Mouse (Mus musculus) left cerebral cortex, adult 11 months (tissue): Measurements from ENCODE around the gene Xpnpep3.

Experiments used
- DNase-seq: peaks from one replicate; pipeline ENCODE4 v3.0.0; 2022; ENCODE audit warnings: low spot score

Xpnpep3 gene

GRCm38 (mm10) chr15:81399638-81400315, at the start of gene Xpnpep3, which contains the start of gene St13:
Gene Xpnpep3 (plus strand): TSS chr15:81400138.
Gene St13 (minus strand): TSS chr15:81400077.
- DNase-seq, result peak; percentile 93

- no peak for DNase-seq
Observed at GRCm38 (mm10) chr15:81350401-81350800, 49.5 kb upstream of the Xpnpep3 start.

GRCm38 (mm10) chr15:81352638-81353037, 47.3 kb upstream of the Xpnpep3 start:
- no peak for DNase-seq

- no peak for DNase-seq
Observed at GRCm38 (mm10) chr15:81355146-81355761, 44.7 kb upstream of the Xpnpep3 start.

GRCm38 (mm10) chr15:81356946-81357345, 43.0 kb upstream of the Xpnpep3 start:
- no peak for DNase-seq

- DNase-seq, result no peak
Observed at GRCm38 (mm10) chr15:81358943-81359342, 41.0 kb upstream of the Xpnpep3 start.

- DNase-seq, result no peak
Observed at GRCm38 (mm10) chr15:81359421-81359820, 40.5 kb upstream of the Xpnpep3 start.

GRCm38 (mm10) chr15:81360345-81361021, 39.5 kb upstream of the Xpnpep3 start, which contains the start of gene Slc25a17:
Gene Slc25a17 (minus strand): TSS chr15:81360812.
- peak; percentile 87 for DNase-seq

- no peak for DNase-seq
Observed at GRCm38 (mm10) chr15:81361022-81361404, 38.9 kb upstream of the Xpnpep3 start.

GRCm38 (mm10) chr15:81361417-81362015, 38.4 kb upstream of the Xpnpep3 start:
- no peak for DNase-seq

GRCm38 (mm10) chr15:81362501-81362900, 37.4 kb upstream of the Xpnpep3 start:
- no peak for DNase-seq

- no peak for DNase-seq
Observed at GRCm38 (mm10) chr15:81364271-81364670, 35.7 kb upstream of the Xpnpep3 start.

- DNase-seq, result no peak
Observed at GRCm38 (mm10) chr15:81365246-81365645, 34.7 kb upstream of the Xpnpep3 start.

- no peak for DNase-seq
Observed at GRCm38 (mm10) chr15:81366241-81366640, 33.7 kb upstream of the Xpnpep3 start.

GRCm38 (mm10) chr15:81368601-81369000, 31.3 kb upstream of the Xpnpep3 start:
- no peak for DNase-seq

- no peak for DNase-seq
Observed at GRCm38 (mm10) chr15:81370356-81370755, 29.6 kb upstream of the Xpnpep3 start.

- no peak for DNase-seq
Observed at GRCm38 (mm10) chr15:81374621-81375020, 25.3 kb upstream of the Xpnpep3 start.

- DNase-seq, result no peak
Observed at GRCm38 (mm10) chr15:81378845-81379244, 21.1 kb upstream of the Xpnpep3 start.

GRCm38 (mm10) chr15:81386327-81386726, 13.6 kb upstream of the Xpnpep3 start:
- DNase-seq, result no peak

GRCm38 (mm10) chr15:81392997-81393396, 6.9 kb upstream of the Xpnpep3 start:
- peak; percentile 16 for DNase-seq

GRCm38 (mm10) chr15:81394211-81394915, 5.6 kb upstream of the Xpnpep3 start:
- DNase-seq, result no peak

- no peak for DNase-seq
Observed at GRCm38 (mm10) chr15:81398189-81398588, 1.7 kb upstream of the Xpnpep3 start.
